Mouse (Mus musculus) spleen, adult 2 months (tissue): ENCODE measurements at regions not wholly inside any gene's neighbourhood (a gene's known extent, or its start where the extent isn't known, plus 50 kb on each side); places are given as distances from the start of the nearest gene placed in this dataset.

Experiments used
- DNase-seq, 2 experiments: peaks; one replicate each; pipeline versions ENCODE4 v3.0.0 to v3.0.0-alpha.2; 2012 to 2021; ENCODE audit warnings: low spot score in 2 of 2, low read depth in 1 of 2
- H3K27ac ChIP-seq: fragments of 200-500 bp; 2 replicates; pipeline ENCODE4 v1.5.1; 2012; ENCODE audit warnings: low read length, inconsistent platforms; ENCODE audit not compliant: insufficient read depth
- H3K27me3 ChIP-seq: fragments of 200-500 bp; 2 replicates; pipeline ENCODE4 v1.6.1; 2012; ENCODE audit warnings: mild to moderate bottlenecking, moderate library complexity, low read length, inconsistent platforms; ENCODE audit not compliant: control insufficient read depth, insufficient read depth
- H3K36me3 ChIP-seq: fragments of 200-500 bp; 2 replicates; pipeline ENCODE4 v1.6.1; 2012; ENCODE audit warnings: mild to moderate bottlenecking, low read length, inconsistent platforms; ENCODE audit not compliant: control insufficient read depth, insufficient read depth
- H3K4me1 ChIP-seq: fragments of 200-500 bp; 2 replicates; pipeline ENCODE4 v1.6.1; 2011; ENCODE audit warnings: inconsistent platforms; ENCODE audit not compliant: control insufficient read depth, insufficient read depth, insufficient read length
- H3K4me3 ChIP-seq: fragments of 200-500 bp; 2 replicates; pipeline ENCODE4 v1.5.1; 2011; ENCODE audit warnings: mild to moderate bottlenecking, inconsistent platforms; ENCODE audit not compliant: insufficient read depth, insufficient read length; ENCODE audit errors: extremely low read depth
- CTCF ChIP-seq: fragments of 200-500 bp; IDR thresholded peaks from 2 replicates; pipeline ENCODE4 v1.5.1; 2011; ENCODE audit warnings: mild to moderate bottlenecking, inconsistent platforms; ENCODE audit not compliant: insufficient read depth, insufficient read length, insufficient replicate concordance; ENCODE audit errors: extremely low read depth
- POLR2A ChIP-seq: fragments of 200-500 bp; IDR thresholded peaks from 2 replicates; pipeline ENCODE4 v1.6.1; 2011; ENCODE audit warnings: low read depth, low read length, inconsistent platforms
- WGBS: fragments of 180-500 bp; shearing (Covaris S2); methylation state at CpG from one replicate; pipeline ENCODE4 v1.1.7; 2018; 5-methylcytosine and 5-hydroxymethylcytosine counted together

DNA sequence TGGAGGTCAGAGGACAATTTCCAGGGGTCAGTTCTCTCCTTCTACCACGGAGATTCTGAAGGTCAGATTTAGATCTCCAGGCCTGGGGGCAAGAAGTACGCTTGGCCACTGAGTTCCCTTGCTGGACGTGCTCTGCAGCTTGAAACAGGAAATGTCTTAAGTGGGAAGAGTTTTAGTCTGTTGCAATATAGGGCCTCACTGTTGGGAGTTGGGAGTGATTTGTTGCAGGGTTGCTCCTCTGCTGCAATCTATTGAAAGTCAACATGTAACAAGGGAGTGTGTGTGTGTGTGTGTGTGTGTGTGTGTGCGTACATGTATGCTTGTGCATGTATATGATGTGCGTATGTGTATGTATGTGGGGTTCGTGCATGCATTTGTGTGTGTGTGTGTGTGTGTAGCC is 71.5 kb upstream of the Gmds start:
- Histone ChIP-seq H3K4me1 (no peaks in the 10 kb centered on the region), H3K36me3 (no peaks in the 10 kb centered on the region), H3K27me3 (no peaks in the 10 kb centered on the region), H3K27ac (no peak overlapping the region), H3K4me3 (no peak overlapping the region)
- TF ChIP-seq POLR2A (no peak), CTCF (no peak)
- WGBS, result 74% methylated on average over 6 of the region's 6 CpGs
- no peak for DNase-seq

DNA sequence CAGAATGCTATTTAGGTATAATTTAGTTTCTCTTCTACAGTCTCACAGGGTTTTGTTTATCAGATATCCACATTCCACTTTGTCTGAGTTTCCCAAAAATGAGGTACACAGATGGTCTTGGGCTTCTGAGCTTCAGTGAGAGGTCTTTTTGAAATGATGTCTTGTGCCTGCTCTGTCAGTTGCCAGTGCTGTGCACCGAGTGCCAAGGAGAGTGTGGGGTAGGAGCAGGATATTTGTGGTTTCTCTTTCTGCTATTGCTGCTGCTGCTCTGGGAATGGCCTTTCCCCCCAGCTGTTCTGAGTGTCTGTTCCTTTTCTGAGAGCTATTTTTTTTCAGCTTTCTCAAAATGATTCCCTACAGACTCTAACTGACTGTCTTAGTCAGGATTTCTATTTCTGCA is 60.1 kb upstream of the Gmds start:
- no peak for TF ChIP-seq POLR2A
- no peak for TF ChIP-seq CTCF
- H3K36me3 ChIP-seq, result no peaks in the 10 kb centered on the region
- 8% methylated on average over 1 of the region's 1 CpGs for WGBS
- H3K27me3 ChIP-seq, result no peaks in the 10 kb centered on the region
- no peak for DNase-seq
- no peaks in the 10 kb centered on the region for H3K4me1 ChIP-seq
- H3K27ac ChIP-seq, result no peak overlapping the region
- no peak overlapping the region for H3K4me3 ChIP-seq
